Mouse (Mus musculus): Measurements from ENCODE around the gene Otud1. TPM values are rescaled to one million over a fixed set of nuclear protein-coding genes. Genes with fewer than 3 reads are reported as not detected.

Otud1 gene
- total RNA-seq, 2 experiments from 2014 or later, result 17.6 to 25.0 TPM

GRCm38 (mm10) chr2:19670851-19671688 is 13.5 kb downstream of the Otud1 start:
- DNase-seq, result no peak

GRCm38 (mm10) chr2:19682997-19683396 is 25.4 kb downstream of the Otud1 start:
- DNase-seq, result peak; percentile 34

- DNase-seq, result no peak
These were observed 28.1 kb downstream of the Otud1 start for GRCm38 (mm10) chr2:19685489-19686147.

- DNase-seq, result no peak
These were observed 32.5 kb downstream of the Otud1 start for GRCm38 (mm10) chr2:19690094-19690493.

GRCm38 (mm10) chr2:19699573-19700295 is 42.2 kb downstream of the Otud1 start:
- no peak for DNase-seq

- no peak for DNase-seq
These were observed 43.8 kb downstream of the Otud1 start for GRCm38 (mm10) chr2:19701386-19701785.

- DNase-seq, result peak; percentile 13
These were observed 45.6 kb downstream of the Otud1 start for GRCm38 (mm10) chr2:19703020-19703613.

GRCm38 (mm10) chr2:19703670-19704069 is 46.1 kb downstream of the Otud1 start:
- peak; percentile 38 for DNase-seq

GRCm38 (mm10) chr2:19704272-19704671 is 46.7 kb downstream of the Otud1 start:
- no peak for DNase-seq

- no peak for DNase-seq
These were observed 49.3 kb downstream of the Otud1 start for GRCm38 (mm10) chr2:19706886-19707285.

Other genes with a start within 250 kb of the Otud1 start
- not detected for gene Ptf1a, start 212.1 kb upstream of the Otud1 start, total RNA-seq (2021)
- gene 4921504E06Rik, start 103.8 kb upstream of the Otud1 start, total RNA-seq (2021), result not detected